Mouse (Mus musculus) brain, embryonic 14.5 days (tissue): Measurements from ENCODE around the gene Zdhhc16. TPM values are rescaled to one million over a fixed set of nuclear protein-coding genes. Genes with fewer than 3 reads are reported as not detected.

Source experiments
- DNase-seq: peaks from one replicate; pipeline ENCODE4 v3.0.0-alpha.2; 2011; ENCODE audit warnings: low read depth
- CTCF ChIP-seq: fragments of 200-500 bp; IDR thresholded peaks from 2 replicates; pipeline ENCODE4 v1.5.1; 2012; ENCODE audit warnings: inconsistent platforms, mild to moderate bottlenecking, moderate library complexity, borderline replicate concordance; ENCODE audit not compliant: insufficient read depth, insufficient read length; ENCODE audit errors: extremely low read depth
- POLR2A ChIP-seq: fragments of 200-500 bp; IDR thresholded peaks from 2 replicates; pipeline ENCODE4 v1.6.1; 2012; ENCODE audit warnings: mild to moderate bottlenecking, inconsistent platforms, borderline replicate concordance; ENCODE audit not compliant: poor library complexity, insufficient read depth, insufficient read length, severe bottlenecking; ENCODE audit errors: extremely low read depth
- polyA plus RNA-seq: library from polyadenylated mRNA; depleted of rRNA; stranded (reverse); fragments of >200 nt; gene quantifications from 2 replicates; pipeline ENCODE4 v1.2.3, GENCODE M21; 2012; rRNA removed

The Zdhhc16 gene
- 85.1 and 121 TPM in 2 replicates for polyA plus RNA-seq

DNA sequence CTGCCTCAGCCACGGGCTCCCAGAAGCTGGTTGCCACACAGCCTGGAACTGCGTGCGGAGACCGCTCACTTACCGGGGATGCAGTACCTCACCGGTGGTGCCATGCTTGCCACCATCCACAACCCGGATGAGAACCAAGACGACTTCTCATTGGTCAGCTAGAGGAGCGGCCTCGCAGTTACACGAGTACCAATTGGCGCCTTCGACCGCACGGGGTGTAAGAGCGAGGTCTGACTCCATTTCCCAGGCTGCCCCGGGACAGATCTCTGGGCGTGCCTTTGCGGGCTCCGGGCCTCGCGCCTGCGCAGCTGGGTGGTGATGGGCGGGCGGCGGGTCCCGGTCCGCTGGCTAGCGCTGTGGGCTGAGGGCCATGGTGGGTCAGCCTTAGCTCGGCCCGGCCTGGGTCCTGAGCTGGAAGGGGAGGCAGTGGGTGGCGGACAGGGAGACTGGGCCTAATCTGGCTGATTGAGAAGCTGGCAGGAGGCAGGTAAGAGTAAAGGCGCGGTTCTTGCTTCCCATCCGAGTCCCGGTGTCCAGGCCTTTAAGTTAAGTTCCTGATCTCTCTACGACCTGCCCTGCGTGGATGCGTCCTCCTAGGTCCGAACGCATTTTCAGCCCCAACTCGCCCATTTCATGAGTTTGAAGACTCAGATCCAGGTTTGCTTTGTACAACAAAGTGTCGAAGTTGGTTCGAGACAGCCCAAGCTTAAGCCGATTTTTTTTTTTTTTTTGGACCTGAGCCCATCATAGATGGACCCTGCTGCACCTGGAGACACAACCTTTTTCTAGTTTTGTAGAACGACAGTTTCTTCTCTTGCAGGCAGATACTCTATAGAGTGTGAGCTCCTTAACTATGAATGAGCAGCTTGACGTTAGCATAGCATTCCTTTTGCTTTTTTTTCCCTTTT lies at the start of gene Zdhhc16, which contains the start of gene Exosc1:
Gene Zdhhc16, plus strand, starts transcription at position 302 of the 908 bp plus-strand sequence.
Gene Exosc1, minus strand, starts transcription at position 245 of the 908 bp plus-strand sequence.
- DNase-seq, result peak; percentile 99
- TF ChIP-seq CTCF (no peak), POLR2A (peak; percentile 93)

DNA sequence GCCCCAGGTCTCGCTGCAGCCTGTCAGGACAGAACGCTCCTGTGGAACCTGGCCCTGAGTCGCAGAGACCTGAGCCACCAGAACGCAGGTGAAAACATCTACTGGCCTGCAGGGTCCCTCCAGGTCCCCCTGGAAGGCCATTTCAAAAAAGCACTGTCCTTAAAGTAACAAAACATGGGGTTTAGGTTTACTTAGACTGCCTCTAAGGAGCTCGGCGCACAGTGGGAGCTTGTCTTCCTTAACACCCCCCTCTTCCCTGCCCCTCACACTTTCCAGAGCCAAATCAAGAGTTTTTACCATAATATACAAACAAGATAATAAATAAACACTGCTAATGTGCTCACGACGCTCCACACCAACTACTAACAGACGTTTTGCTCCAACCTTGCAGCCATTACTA lies 49.4 kb upstream of the Zdhhc16 start:
- no peak for TF ChIP-seq CTCF
- TF ChIP-seq POLR2A, result no peak
- no peak for DNase-seq

DNA sequence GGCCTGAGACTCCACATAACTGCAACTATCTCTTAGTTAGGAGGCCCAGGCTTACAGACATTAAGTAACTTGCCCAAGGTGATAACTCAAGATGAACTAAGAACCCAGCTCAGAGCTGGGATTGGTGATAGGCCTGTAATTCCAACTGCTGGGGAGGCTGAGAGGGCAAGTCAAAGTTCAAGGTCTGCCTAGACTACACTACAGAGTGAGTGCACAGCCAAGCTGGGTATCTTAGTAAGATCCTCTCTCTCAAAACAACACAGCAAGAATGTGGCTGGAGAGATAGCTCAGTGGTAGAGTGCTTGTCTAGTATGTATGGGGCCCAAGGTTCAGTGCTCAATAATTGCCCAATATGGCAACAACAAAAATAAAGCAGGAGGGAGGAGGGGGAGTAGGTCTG lies 45.1 kb upstream of the Zdhhc16 start:
- DNase-seq, result no peak

DNA sequence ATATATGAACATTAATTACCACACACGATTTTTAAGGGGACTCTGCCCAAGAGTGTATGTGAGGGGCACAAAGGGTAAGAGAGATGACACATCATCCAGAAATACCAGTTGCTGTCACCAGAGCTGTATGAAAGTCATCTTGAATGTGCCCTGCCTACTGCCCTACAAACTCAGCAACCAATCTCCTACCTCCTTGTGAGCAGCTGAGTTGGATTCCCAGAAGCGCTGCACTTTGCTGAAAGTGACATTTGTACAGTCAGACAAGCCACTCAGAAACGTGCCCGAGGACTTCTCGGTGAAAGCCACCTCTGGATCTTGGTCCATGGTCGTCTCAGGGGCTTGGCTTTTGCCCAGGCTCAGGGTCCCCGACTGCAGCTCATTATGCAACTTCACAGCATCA lies 38.3 kb upstream of the Zdhhc16 start:
- no peak for DNase-seq
- no peak for TF ChIP-seq CTCF

More for the DNA sequence above, 45.1 kb upstream of the Zdhhc16 start:
- TF ChIP-seq POLR2A, result no peak
- no peak for TF ChIP-seq CTCF

DNA sequence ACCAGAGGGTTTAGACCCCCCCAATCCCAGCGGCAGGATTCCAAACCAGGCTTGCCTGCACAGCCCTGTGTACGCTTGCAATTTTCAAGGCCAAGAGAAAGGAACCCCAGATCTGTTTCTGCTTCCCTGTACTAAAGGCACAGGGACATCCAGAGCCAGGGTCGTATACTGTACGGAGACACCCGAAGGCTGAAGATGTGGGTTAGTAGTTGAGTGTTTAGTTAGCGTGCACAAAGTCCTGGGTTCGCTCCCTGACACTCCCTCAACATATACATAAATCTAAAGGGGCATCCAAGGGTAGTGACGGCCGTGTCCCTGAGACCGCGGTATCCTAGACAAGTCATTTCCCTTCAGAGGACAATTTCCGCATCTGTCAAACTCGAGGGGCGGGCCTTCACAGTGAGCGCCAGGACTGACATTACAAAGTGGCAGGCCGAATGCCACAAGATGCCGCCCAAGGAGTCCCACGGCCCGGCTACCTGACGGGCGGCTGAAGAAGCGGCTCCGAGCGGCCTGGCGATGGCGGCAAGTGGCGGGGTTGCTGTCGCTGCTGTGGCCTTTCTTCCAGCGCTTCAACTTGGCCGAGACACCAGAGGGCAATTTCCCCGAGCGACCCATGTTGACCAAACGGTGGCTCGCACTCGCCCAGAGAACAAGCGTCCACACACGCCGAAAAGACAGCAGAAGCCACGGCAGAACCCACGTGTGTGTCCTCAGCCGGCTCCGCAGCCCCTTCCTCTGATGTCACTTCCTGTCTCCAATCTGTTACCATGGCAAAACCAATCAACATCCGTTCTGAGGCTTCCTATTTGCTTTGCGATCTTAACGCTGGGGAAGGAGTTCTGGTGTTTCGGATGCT lies 37.6 kb upstream of the Zdhhc16 start, which contains the start of gene Rrp12:
Gene Rrp12, minus strand, starts transcription at position 714 of the 859 bp plus-strand sequence.
- TF ChIP-seq CTCF, result no peak
- TF ChIP-seq POLR2A, result no peak; the same call in 1 of the 2 replicates
- peak; percentile 97 for DNase-seq

DNA sequence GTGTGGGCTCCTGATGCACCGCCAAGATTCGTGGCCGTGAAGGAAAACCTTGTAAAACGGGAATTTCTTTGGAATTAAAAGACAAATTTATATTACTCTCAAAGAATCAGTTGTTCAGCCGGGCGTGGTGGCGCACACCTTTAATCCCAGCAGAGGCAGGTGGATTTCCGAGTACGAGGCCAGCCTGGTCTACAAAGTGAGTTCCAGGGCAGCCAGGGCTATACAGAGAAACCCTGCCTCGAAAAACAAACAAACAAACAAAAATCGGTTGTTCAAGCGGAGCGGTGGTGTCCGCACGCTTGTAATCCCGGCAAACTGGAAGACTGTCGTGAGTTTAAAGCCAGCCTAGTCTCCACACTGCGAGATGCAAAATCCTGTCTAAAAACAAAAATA lies 37.0 kb upstream of the Zdhhc16 start:
- TF ChIP-seq CTCF (no peak), POLR2A (no peak)
- no peak for DNase-seq

DNA sequence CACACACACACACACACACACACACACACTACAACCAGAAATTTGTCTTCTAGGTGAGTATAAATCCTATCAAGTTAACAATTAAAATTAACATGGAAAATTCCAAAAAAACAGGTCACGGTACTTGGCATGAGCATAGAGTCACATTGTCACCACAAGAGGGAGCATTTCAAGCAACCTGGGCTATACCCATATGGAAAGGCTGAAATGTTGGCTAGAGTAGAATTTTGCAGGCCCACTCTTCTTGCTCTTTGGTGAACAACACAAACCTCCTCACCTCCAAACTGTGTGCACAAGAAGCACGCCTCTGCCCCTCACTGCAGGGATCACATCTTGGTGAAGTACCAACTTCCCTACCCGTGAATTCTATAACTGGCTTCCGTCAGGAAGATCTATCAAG lies 34.4 kb upstream of the Zdhhc16 start:
- peak; percentile 63 for DNase-seq
- TF ChIP-seq CTCF, result peak; percentile 67; the same call in 1 of the 2 replicates
- TF ChIP-seq POLR2A, result no peak

DNA sequence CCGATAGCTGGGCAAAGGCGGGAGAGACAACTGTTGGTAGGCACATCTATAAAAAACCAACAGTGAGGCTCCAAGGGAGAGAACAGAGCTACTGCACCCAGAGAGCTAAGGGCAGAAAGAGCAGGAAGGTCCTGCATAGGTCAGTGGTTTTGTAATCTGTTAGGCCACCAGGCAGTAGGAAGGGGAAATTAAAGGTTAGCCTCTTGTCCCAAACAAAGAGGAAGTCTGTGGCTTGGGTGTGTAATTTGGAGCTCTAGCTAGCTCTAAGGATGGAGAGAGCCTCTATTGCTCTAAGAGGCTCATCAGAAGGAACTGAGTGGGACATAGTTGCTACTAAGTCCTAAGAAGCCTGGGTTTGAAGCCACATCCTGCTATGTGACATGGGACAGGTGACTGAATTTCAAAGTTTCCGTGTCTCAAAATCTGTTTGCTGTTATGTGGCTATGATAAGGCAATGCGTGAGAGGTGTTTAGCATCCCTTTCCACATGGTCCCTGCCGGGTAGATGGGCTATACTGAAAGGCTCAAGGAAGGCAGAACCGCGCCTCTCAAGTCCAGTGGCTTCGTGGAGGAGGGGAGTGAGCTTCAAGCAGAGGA lies 32.7 kb upstream of the Zdhhc16 start:
- DNase-seq, result no peak
- no peak for TF ChIP-seq POLR2A
- no peak for TF ChIP-seq CTCF

DNA sequence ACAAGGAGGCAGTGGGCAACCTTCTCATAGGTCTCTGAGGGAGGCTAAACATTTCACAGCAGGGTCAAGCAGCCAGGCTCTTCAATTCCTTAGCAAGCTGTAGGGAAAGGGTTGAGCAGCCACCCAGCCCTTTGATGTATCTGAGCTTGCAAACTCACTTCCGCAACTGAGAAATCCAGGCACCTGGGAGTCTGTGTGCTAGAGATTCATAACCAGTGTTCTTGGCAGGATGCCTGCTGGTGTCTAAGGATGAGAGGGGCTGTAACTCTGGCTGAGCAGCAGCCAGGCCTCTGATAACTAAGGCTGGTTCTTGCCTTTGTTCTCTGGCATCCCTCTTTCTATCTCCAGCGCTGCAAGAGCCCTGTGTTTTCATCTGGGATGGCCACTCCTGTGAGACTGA lies 31.6 kb upstream of the Zdhhc16 start:
- no peak for TF ChIP-seq CTCF
- DNase-seq, result peak; percentile 20

DNA sequence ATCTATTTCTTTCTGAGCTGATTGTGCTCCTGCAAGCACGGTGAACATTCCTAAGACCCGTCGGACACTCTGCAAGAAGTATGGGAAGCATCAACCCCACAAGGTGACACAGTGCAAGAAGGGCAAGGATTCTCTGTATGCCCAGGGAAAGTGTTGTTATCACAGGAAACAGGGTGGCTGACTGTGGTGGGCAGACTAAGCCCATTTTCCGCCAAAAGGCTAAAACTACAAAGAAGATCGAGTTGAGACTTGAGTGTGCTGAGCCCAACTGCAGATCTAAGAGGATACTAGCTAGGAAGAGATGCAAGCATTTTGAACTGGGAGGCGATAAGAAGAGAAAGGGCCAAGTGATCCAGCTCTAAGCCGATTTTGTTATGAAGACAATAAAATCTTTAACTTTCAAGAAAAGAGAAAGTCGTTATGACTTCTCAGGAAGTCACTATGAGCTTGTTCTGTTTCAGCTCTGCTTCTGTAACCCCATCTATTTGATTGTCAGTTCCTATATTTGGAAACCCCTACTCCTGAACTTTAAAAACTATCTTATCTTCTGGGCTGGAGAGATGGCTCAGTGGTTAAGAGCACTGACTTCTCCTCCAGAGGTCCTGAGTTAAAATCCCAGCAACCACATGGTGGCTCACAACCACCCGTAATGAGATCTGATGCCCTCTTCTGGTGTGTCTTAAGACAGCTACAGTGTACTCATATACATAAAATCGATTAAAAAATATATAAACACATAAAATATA lies 30.3 kb upstream of the Zdhhc16 start:
- DNase-seq, result no peak
- TF ChIP-seq CTCF, result no peak
- TF ChIP-seq POLR2A, result no peak
